Mouse (Mus musculus) brain, adult 10 weeks (tissue): ENCODE results near the gene Terb1. TPM values are rescaled to one million over a fixed set of nuclear protein-coding genes. Genes with fewer than 3 reads are reported as not detected.

Experiments
- polyA plus RNA-seq: library from polyadenylated mRNA; stranded (reverse); fragments of 350-450 nt; fragmentation: Illumina TruSeq; extraction: RNeasy Lipid Tissue Mini Kit (QIAGEN cat#74804); gene quantifications from one replicate; pipeline ENCODE4 v1.2.3, GENCODE M21; 2015; ENCODE audit warnings: low read depth, low replicate concordance

Gene Terb1
- 0.57 TPM for polyA plus RNA-seq

DNA sequence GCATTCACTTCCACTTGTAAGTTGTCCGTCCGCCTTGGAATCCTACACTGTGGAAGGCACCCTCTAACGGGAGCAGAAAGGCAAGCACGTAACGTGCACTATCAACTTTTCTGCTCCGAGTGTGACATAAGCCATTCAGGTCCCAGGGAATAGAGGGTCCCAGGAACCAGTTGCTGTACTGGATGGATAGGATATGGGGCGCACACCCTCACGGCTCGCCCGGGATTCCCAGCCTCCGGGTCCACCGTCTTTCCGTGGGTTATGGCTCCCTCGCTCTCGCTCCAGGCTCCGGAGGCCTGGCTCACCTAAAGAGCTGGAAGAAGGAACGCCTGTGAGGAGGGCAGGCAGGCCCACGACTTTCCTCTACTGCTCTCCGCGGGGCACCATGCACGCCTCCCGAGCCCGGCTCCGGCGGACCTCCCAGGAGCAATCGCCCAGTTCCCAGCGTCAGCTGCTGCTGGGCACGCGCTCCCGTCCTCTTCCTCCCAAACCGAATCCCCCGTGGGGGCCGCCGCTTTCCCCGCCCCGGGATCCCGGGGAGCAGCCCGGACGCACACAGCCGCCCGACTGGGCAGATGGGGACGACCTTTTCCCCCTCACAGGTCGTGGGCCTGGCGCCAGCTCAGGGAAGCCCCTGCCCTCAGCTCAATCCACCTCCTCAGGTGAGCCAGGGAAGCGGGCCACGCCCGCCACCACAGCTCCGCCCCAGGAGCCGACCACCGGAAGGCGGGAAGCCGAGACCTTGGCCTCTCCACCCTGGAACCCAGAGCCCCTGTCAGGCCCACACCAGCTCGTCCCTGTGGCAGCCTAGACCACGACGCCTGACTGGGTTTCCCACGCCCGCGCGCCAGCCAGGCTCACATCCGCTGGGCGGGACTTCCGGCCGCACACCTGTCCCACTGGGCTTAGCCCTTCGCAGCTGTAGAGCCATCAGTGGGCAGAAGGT, at the start of gene Terb1:
Gene Terb1, minus strand, starts transcription at position 850 of the 946 bp plus-strand sequence.

GRCm38 (mm10) chr8:104533971-104534778, 24.5 kb upstream of the Terb1 start, which contains the start of the genes Nae1 and Car7:
Nae1 (minus strand) TSS chr8:104534637.
Car7 (plus strand) TSS chr8:104534689.

GRCm38 (mm10) chr8:104442299-104443124, 67.2 kb downstream of the Terb1 start, which contains the start of gene Dync1li2:
Dync1li2 (minus strand) TSS chr8:104443047.

Other genes starting within 250 kb of the Terb1 start
- gene Cmtm2a, start 216.7 kb downstream of the Terb1 start, polyA plus RNA-seq, result not detected
- not detected for gene Gm45711, start 199.8 kb downstream of the Terb1 start, polyA plus RNA-seq
- gene Cmtm1, start 199.8 kb downstream of the Terb1 start, polyA plus RNA-seq, result not detected
- not detected for gene Gm11020, start 188.3 kb downstream of the Terb1 start, polyA plus RNA-seq
- not detected for gene Cmtm2b, start 187.7 kb downstream of the Terb1 start, polyA plus RNA-seq
- gene Cmtm3, start 170.5 kb downstream of the Terb1 start, polyA plus RNA-seq, result 12.5 TPM
- 43.4 TPM for gene Cmtm4, start 114.1 kb downstream of the Terb1 start, polyA plus RNA-seq
- 132 TPM for gene Dync1li2, start 66.9 kb downstream of the Terb1 start, polyA plus RNA-seq
- 82.2 TPM for gene Nae1, start 24.7 kb upstream of the Terb1 start, polyA plus RNA-seq
- gene Car7, start 24.8 kb upstream of the Terb1 start, polyA plus RNA-seq, result 24.0 TPM
- gene Pdp2, start 81.5 kb upstream of the Terb1 start, polyA plus RNA-seq, result 4.7 TPM
- not detected for gene Cdh16, start 114.5 kb upstream of the Terb1 start, polyA plus RNA-seq
- 1.9 TPM for gene Rrad, start 121.4 kb upstream of the Terb1 start, polyA plus RNA-seq
- gene Ciao2b, start 132.1 kb upstream of the Terb1 start, polyA plus RNA-seq, result 51.3 TPM
- gene Ces2a, start 224.1 kb upstream of the Terb1 start, polyA plus RNA-seq, result not detected